In the genomic region with DNA sequence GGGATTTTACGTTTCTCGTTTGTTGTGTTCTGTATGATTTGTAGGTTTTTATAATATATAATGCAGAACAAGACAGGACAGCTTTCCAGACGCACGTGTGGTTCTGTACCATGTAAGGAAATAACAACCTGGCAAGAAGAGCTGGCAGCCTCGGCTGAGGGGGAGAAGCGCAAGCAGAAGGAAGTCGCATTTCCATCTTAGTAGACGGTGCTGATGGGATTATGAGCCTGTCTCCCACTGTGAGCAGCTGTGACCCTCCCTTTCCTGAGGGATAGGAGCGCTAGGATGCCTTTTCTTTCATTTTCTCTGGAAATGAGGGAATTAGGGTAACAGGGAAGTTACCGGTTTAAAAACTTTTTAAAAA, we compare ENCODE assay signal across 8 mouse cellular contexts. TPM values are rescaled to one million over a fixed set of nuclear protein-coding genes. Genes with fewer than 3 reads are reported as not detected.
DNase-seq lines count a peak whose midpoint lies in the region; ATAC-seq and TF ChIP-seq lines count a peak whose summit lies in the region.

No protein-coding gene starts in this region.

- 4% methylated on average over 10 of the region's 10 CpGs for WGBS in neural tube, embryonic 11.5 days
- WGBS in limb, embryonic 10.5 days = 5% methylated on average over 10 of the region's 10 CpGs
- WGBS in stomach, embryonic 14.5 days = 2% methylated on average over 10 of the region's 10 CpGs

- no peaks in the 10 kb centered on the region for H3K9me3 ChIP-seq in neural tube, embryonic 11.5 days (ENCODE audit: control insufficient read depth, low read length)
- H3K9me3 ChIP-seq in limb, embryonic 10.5 days (replicated peaks) = no peaks in the 10 kb centered on the region
- no peaks in the 10 kb centered on the region; the same call in 1 of the 2 replicates for H3K9me3 ChIP-seq in stomach, embryonic 14.5 days (ENCODE audit: control insufficient read depth, low read depth, low read length)

- H3K4me1 ChIP-seq in neural tube, embryonic 11.5 days (ENCODE audit: control insufficient read depth, insufficient read depth, low read length) = no peaks in the 10 kb centered on the region
- H3K4me1 ChIP-seq in limb, embryonic 10.5 days = peaks cover 9% of the 10 kb centered on the region
- no peaks in the 10 kb centered on the region for H3K4me1 ChIP-seq in stomach, embryonic 14.5 days (ENCODE audit: control insufficient read depth, insufficient read depth, low read length)

- peak overlapping the region; percentile 62 for H3K4me2 ChIP-seq in neural tube, embryonic 11.5 days (ENCODE audit: low read depth)
- H3K4me2 ChIP-seq in stomach, embryonic 14.5 days (replicated peaks; ENCODE audit: low read depth, low read length) = peak overlapping the region; percentile 66

- H3K4me3 ChIP-seq in gastrocnemius, adult 2 months = peak overlapping the region; percentile 71
- H3K4me3 ChIP-seq in neural tube, embryonic 11.5 days (ENCODE audit: low read depth, low read length) = peak overlapping the region; percentile 26
- peak overlapping the region; percentile 43 for H3K4me3 ChIP-seq in limb, embryonic 10.5 days
- peak overlapping the region; percentile 30 for H3K4me3 ChIP-seq in stomach, embryonic 14.5 days (ENCODE audit: low read depth, low read length)

- 0 out of 2 replicates have a peak overlapping the region, but pooled peaks have one; percentile 1 for H3K27ac ChIP-seq in gastrocnemius, adult 2 months
- no peak overlapping the region for H3K27ac ChIP-seq in neural tube, embryonic 11.5 days (ENCODE audit: low read depth, low read length)
- H3K27ac ChIP-seq in limb, embryonic 10.5 days = no peak overlapping the region
- H3K27ac ChIP-seq in stomach, embryonic 14.5 days (ENCODE audit: low read length) = no peak overlapping the region

- peak overlapping the region; percentile 18; the same call in 1 of the 2 replicates for H3K9ac ChIP-seq in neural tube, embryonic 11.5 days (ENCODE audit: low read length)
- 0 out of 2 replicates have a peak overlapping the region, but pooled peaks have one; percentile 10 for H3K9ac ChIP-seq in stomach, embryonic 14.5 days (replicated peaks; ENCODE audit: low read depth, low read length)

- no peak for ATAC-seq in neural tube, embryonic 11.5 days (ENCODE audit: insufficient read depth, low FRiP score, low TSS enrichment)
- no peak for ATAC-seq in stomach, embryonic 14.5 days (ENCODE audit: insufficient number of reproducible peaks, insufficient read depth, low FRiP score, low read depth)
- ATAC-seq in cerebellum, adult (ENCODE audit: insufficient number of reproducible peaks, low FRiP score, low TSS enrichment) = no peak

- DNase-seq in gastrocnemius, adult 2 months = no peak
- DNase-seq in gastrocnemius, postnatal 10 days = no peak
- DNase-seq in neural tube, embryonic 11.5 days (ENCODE audit: low spot score) = no peak
- DNase-seq in neural tube, embryonic 10.5 days (ENCODE audit: extremely low spot score, low spot score) = no peak
- peak; percentile 38 for DNase-seq in limb, embryonic 10.5 days (ENCODE audit: low spot score)
- no peak for DNase-seq in thymus, postnatal 36 days

- no peaks in the 10 kb centered on the region for H3K36me3 ChIP-seq in neural tube, embryonic 11.5 days (ENCODE audit: control insufficient read depth, insufficient read depth, low read length)
- no peaks in the 10 kb centered on the region for H3K36me3 ChIP-seq in limb, embryonic 10.5 days
- no peaks in the 10 kb centered on the region for H3K36me3 ChIP-seq in stomach, embryonic 14.5 days (ENCODE audit: control insufficient read depth, insufficient read depth, low read length)

- TF ChIP-seq CTCF in gastrocnemius, adult 2 months (IDR thresholded peaks at IDR 0.05) = no peak

- intact Hi-C loops in gastrocnemius, adult 2 months (cut with DNase I) = no loop called here

- peaks cover 7% of the 10 kb centered on the region; the same call in 1 of the 2 replicates for H3K27me3 ChIP-seq in neural tube, embryonic 11.5 days (ENCODE audit: control insufficient read depth, insufficient read depth, low read length)
- H3K27me3 ChIP-seq in limb, embryonic 10.5 days (ENCODE audit: low read depth, poor library complexity, severe bottlenecking) = peaks cover 35% of the 10 kb centered on the region
- no peaks in the 10 kb centered on the region for H3K27me3 ChIP-seq in stomach, embryonic 14.5 days (ENCODE audit: control insufficient read depth, insufficient read depth, low read length)

RNA-seq across cellular contexts. Expression of a gene that starts 9.3 kb away (rescaled TPM):
- 10 to 100 TPM; 62.5 to 93.2 TPM for total RNA-seq in gastrocnemius, adult 2 months (2021)
- 10 to 100 TPM; 66.9 to 77.5 TPM for total RNA-seq in gastrocnemius, postnatal 10 days (2021)
- 18.0 and 19.5 TPM in 2 replicates for polyA plus RNA-seq in neural tube, embryonic 11.5 days (2014; fragmentation: Nextera tagmentation; extraction: Ambion mirVana)
- 16.8 and 17.4 TPM in 2 replicates for polyA plus RNA-seq in limb, embryonic 10.5 days (2016; fragmentation: Nextera tagmentation; extraction: Ambion mirVana)
- 20.6 and 23.9 TPM in 2 replicates for polyA plus RNA-seq in stomach, embryonic 14.5 days (2014; fragmentation: Nextera tagmentation; extraction: Ambion mirVana)
